Mouse (Mus musculus) liver, embryonic 14.5 days (tissue): ENCODE data around the gene Smarcc2.

Experiments used
- CTCF ChIP-seq: IDR thresholded peaks from 2 replicates; pipeline ENCODE4 v1.5.1; 2016; ENCODE audit warnings: antibody characterized with exemption, low read depth, control low read depth
- EP300 ChIP-seq: IDR thresholded peaks from 2 replicates; pipeline ENCODE4 v1.6.1; 2016; ENCODE audit warnings: antibody characterized with exemption, low read depth

DNA sequence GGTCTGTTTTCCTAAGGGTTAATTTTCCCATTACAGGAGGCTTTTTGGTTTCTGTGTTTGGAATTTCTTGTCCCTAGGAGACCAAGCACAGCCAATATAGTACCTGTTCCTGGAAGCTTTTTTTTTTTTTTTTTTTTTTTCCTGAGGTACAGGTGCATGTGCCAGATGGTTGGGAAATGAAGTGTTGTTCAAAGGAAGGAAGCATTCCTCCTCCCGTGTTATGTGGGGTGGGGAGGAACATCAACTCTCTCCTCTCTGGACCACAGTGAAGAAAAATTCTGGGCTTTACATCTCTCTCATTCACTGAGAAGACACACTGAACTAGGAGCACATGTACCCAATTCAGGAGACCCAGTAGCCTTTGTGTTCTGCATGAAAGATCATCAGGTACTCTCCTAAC is 46.0 kb upstream of the Smarcc2 start:
- TF ChIP-seq CTCF, result no peak
- no peak for TF ChIP-seq EP300
